Mouse (Mus musculus) heart, postnatal 0 days (tissue): ENCODE results near the gene Szrd1.

Experiments
- CTCF ChIP-seq: IDR thresholded peaks from 2 replicates; pipeline ENCODE4 v1.5.1; 2016; ENCODE audit warnings: antibody characterized with exemption, control low read depth, low read depth
- EP300 ChIP-seq: IDR thresholded peaks from 2 replicates; pipeline ENCODE4 v1.6.1; 2016; ENCODE audit warnings: antibody characterized with exemption, low read depth

- TF ChIP-seq CTCF, result no peak
- no peak for TF ChIP-seq EP300
These were observed 65.9 kb downstream of the Szrd1 start for GRCm38 (mm10) chr4:141073661-141074060.
